Mouse (Mus musculus) retina, adult 2 months (tissue): ENCODE measurements around the gene Rrp9.
A peak's percentile ranks its signal among the peaks of the same experiment; 100 is the strongest.

Experiments
- DNase-seq: peaks from one replicate; pipeline ENCODE4 v3.0.0-alpha.2; 2012; ENCODE audit warnings: low read depth, low spot score

Gene Rrp9

GRCm38 (mm10) chr9:106475663-106476001 is at the start of gene Rrp9:
Rrp9 (plus strand) TSS chr9:106475963.
- no peak for DNase-seq

- no peak for DNase-seq
Observed at GRCm38 (mm10) chr9:106428719-106429220, 47.0 kb upstream of the Rrp9 start.

GRCm38 (mm10) chr9:106429221-106430014 is 46.3 kb upstream of the Rrp9 start, which contains the start of gene Rpl29:
Rpl29 (plus strand) TSS chr9:106429454.
- peak; percentile 89 for DNase-seq

GRCm38 (mm10) chr9:106430015-106430264 is 45.8 kb upstream of the Rrp9 start:
- no peak for DNase-seq

- no peak for DNase-seq
Observed at GRCm38 (mm10) chr9:106433389-106433788, 42.4 kb upstream of the Rrp9 start.

GRCm38 (mm10) chr9:106436566-106436965 is 39.2 kb upstream of the Rrp9 start:
- DNase-seq: no peak

- no peak for DNase-seq
Observed at GRCm38 (mm10) chr9:106442680-106443079, 33.1 kb upstream of the Rrp9 start.

GRCm38 (mm10) chr9:106444836-106445235 is 30.9 kb upstream of the Rrp9 start:
- DNase-seq: no peak

- peak; percentile 81 for DNase-seq
Observed at GRCm38 (mm10) chr9:106447348-106447747, 28.4 kb upstream of the Rrp9 start, which contains the start of the genes Abhd14b and Abhd14a. Abhd14b (plus strand) TSS chr9:106447459. Abhd14a (minus strand) TSS chr9:106447678.

GRCm38 (mm10) chr9:106447951-106448350 is 27.8 kb upstream of the Rrp9 start:
- DNase-seq: no peak

- DNase-seq: no peak
Observed at GRCm38 (mm10) chr9:106448498-106449031, 27.2 kb upstream of the Rrp9 start.

GRCm38 (mm10) chr9:106449947-106450346 is 25.8 kb upstream of the Rrp9 start:
- no peak for DNase-seq

- DNase-seq: no peak
Observed at GRCm38 (mm10) chr9:106450661-106451060, 25.1 kb upstream of the Rrp9 start.

- DNase-seq: no peak
Observed at GRCm38 (mm10) chr9:106451298-106451697, 24.5 kb upstream of the Rrp9 start.

- no peak for DNase-seq
Observed at GRCm38 (mm10) chr9:106451899-106452298, 23.9 kb upstream of the Rrp9 start.

GRCm38 (mm10) chr9:106452351-106452750 is 23.4 kb upstream of the Rrp9 start:
- no peak for DNase-seq

- no peak for DNase-seq
Observed at GRCm38 (mm10) chr9:106452821-106453220, 22.9 kb upstream of the Rrp9 start.

GRCm38 (mm10) chr9:106453271-106454070 is 22.3 kb upstream of the Rrp9 start, which contains the start of gene Pcbp4:
Pcbp4 (plus strand) TSS chr9:106453291.
- DNase-seq: no peak

- DNase-seq: no peak
Observed at GRCm38 (mm10) chr9:106454071-106454761, 21.5 kb upstream of the Rrp9 start.

- no peak for DNase-seq
Observed at GRCm38 (mm10) chr9:106454888-106455681, 20.7 kb upstream of the Rrp9 start.
